Mouse (Mus musculus) myocyte (in vitro differentiated cells): Measurements from ENCODE around the gene Itpr2. TPM values are rescaled to one million over a fixed set of nuclear protein-coding genes. Genes with fewer than 3 reads are reported as not detected.

Source experiments
- H3K27me3 ChIP-seq: one replicate; pipeline ENCODE4 v1.6.1; 2011; ENCODE audit not compliant: control insufficient read depth, insufficient read depth, insufficient read length
- H3K36me3 ChIP-seq: one replicate; pipeline ENCODE4 v1.6.1; 2011; ENCODE audit not compliant: control insufficient read depth, insufficient read depth
- H3K4me2 ChIP-seq: one replicate; pipeline ENCODE4 v1.6.1; 2011; ENCODE audit warnings: low read depth, control low read depth
- H3K4me3 ChIP-seq: one replicate; pipeline ENCODE4 v1.5.1; 2011; ENCODE audit warnings: mild to moderate bottlenecking, control low read depth, moderate library complexity
- H3K79me2 ChIP-seq: one replicate; pipeline ENCODE4 v1.6.1; 2011; ENCODE audit not compliant: control insufficient read depth, insufficient read depth
- H3ac ChIP-seq: one replicate; pipeline ENCODE4 v1.6.1; 2011; ENCODE audit not compliant: control insufficient read depth, insufficient read length
- CEBPB ChIP-seq: IDR thresholded peaks from 2 replicates; pipeline ENCODE4 v1.6.1; 2011; ENCODE audit warnings: mild to moderate bottlenecking, moderate library complexity; ENCODE audit not compliant: poor library complexity, insufficient read depth, severe bottlenecking
- E2F4 ChIP-seq: IDR thresholded peaks from one replicate; pipeline ENCODE4 v1.6.1; 2011; ENCODE audit warnings: mild to moderate bottlenecking, control low read depth, moderate library complexity; ENCODE audit not compliant: insufficient read depth
- MAX ChIP-seq: IDR thresholded peaks from one replicate; pipeline ENCODE4 v1.6.1; 2011; ENCODE audit warnings: low read depth, mild to moderate bottlenecking, control low read depth
- MYOD1 ChIP-seq, 3 experiments: IDR thresholded peaks; one replicate each; pipeline ENCODE4 v1.6.1; 2011; ENCODE audit warnings: control low read depth in 2 of 3, low read depth in 2 of 3, mild to moderate bottlenecking in 2 of 3, moderate library complexity in 1 of 3; ENCODE audit not compliant: insufficient read length in 2 of 3, control insufficient read depth in 1 of 3
- MYOG ChIP-seq, 3 experiments: IDR thresholded peaks; one replicate each; pipeline ENCODE4 v1.6.1; 2011; ENCODE audit warnings: control low read depth in 2 of 3, low read depth in 2 of 3, mild to moderate bottlenecking in 2 of 3; ENCODE audit not compliant: insufficient read length in 2 of 3, control insufficient read depth in 1 of 3, insufficient read depth in 1 of 3
- POLR2A ChIP-seq: IDR thresholded peaks from one replicate; pipeline ENCODE4 v1.6.1; 2011; ENCODE audit warnings: low read depth, mild to moderate bottlenecking, control low read depth, moderate library complexity; ENCODE audit not compliant: insufficient read length
- POLR2AphosphoS2 ChIP-seq: IDR thresholded peaks from one replicate; pipeline ENCODE4 v1.6.1; 2011; ENCODE audit warnings: low read depth, control low read depth; ENCODE audit not compliant: insufficient read length
- REST ChIP-seq: IDR thresholded peaks from one replicate; pipeline ENCODE4 v1.6.1; 2011; ENCODE audit warnings: mild to moderate bottlenecking, control low read depth, moderate library complexity; ENCODE audit not compliant: insufficient read depth, insufficient read length
- SRF ChIP-seq: IDR thresholded peaks from one replicate; pipeline ENCODE4 v1.6.1; 2011; ENCODE audit warnings: low read depth; ENCODE audit not compliant: control insufficient read depth, insufficient read length
- TCF12 ChIP-seq: IDR thresholded peaks from one replicate; pipeline ENCODE4 v1.6.1; 2011; ENCODE audit warnings: mild to moderate bottlenecking, control low read depth; ENCODE audit not compliant: poor library complexity, insufficient read depth, severe bottlenecking
- TCF3 ChIP-seq: IDR thresholded peaks from one replicate; pipeline ENCODE4 v1.6.1; 2011; ENCODE audit warnings: low read depth, control low read depth; ENCODE audit not compliant: insufficient read length
- USF1 ChIP-seq: IDR thresholded peaks from one replicate; pipeline ENCODE4 v1.6.1; 2011; ENCODE audit warnings: low read depth, mild to moderate bottlenecking, control low read depth, moderate library complexity
- polyA plus RNA-seq: library from polyadenylated mRNA; unstranded; fragments of >200 nt; fragmentation: generic; extraction: Trizol; gene quantifications from one replicate; pipeline ENCODE4 v1.2.1, GENCODE M21; 2012; ENCODE audit warnings: missing spikeins

The Itpr2 gene
- polyA plus RNA-seq, 1 experiment: 4.7 TPM

DNA sequence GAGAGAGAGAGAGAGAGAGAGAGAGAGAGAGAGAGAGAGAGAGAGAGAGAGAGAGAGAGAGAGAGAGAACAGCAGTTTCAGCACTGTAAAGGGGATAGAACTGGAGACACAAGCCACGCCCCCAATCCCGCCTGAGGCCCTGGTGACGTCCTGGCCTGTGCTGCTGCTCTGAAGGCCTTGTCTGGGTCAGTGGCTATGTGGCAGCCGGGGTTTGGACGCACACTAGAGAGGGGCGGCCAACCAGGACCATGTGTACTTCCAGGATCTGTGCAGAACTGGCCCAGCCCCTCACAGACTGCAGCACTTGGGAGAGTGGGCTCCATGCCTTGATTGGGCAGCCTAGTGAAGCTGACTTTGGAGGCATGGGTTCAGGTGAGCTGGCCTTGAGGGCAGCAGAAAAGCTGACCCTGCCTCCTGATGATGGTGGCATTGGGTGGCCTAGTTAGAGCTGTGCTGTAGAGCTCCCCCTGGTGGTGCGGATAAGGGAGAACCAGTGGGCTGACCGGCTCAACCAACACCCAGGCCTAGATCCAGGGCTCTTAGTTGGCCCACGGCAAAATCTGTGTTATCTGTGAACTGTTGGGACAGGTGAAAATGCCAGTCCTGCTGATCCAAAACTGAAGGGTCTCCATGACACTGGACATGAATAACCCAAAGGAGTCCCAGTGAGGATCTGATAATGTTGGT is 72.2 kb downstream of the Itpr2 start:
- Histone ChIP-seq H3K27me3 (no peaks in the 10 kb centered on the region), H3K4me2 (no peak overlapping the region), H3ac (no peak overlapping the region), H3K79me2 (no peaks in the 10 kb centered on the region), H3K4me3 (no peak overlapping the region), H3K36me3 (no peaks in the 10 kb centered on the region)
- TF ChIP-seq MAX (no peak), TCF12 (no peak), MYOG (IDR thresholded peaks at IDR 0.05; ENCODE audit: control insufficient read depth in 1 of 3, insufficient read depth in 1 of 3, insufficient read length in 2 of 3, low read depth in 2 of 3) (no peak), CEBPB (no peak), USF1 (no peak), POLR2AphosphoS2 (no peak), SRF (no peak), E2F4 (no peak), REST (no peak), TCF3 (no peak), MYOD1 (IDR thresholded peaks at IDR 0.05; ENCODE audit: control insufficient read depth in 1 of 3, insufficient read length in 2 of 3, low read depth in 2 of 3) (no peak), POLR2A (no peak)

DNA sequence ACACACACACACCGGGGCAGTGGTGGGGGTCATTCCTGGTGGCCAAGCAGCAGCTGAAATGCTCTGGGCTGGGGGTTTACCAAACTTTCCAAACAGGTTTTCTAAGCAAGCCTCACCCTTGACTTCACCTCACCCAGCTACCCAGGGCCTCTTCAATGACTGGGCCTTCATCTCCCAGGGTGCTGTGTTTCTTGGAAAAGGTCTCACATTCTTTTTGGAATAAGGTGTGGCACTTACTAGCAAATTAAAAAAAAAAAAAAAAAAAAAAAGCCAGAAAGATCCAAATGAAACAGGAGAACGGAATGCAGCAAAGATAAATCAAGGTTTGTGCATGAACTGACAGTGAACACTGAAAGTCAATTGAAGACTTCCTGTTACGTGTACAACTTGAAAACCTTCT is 77.2 kb downstream of the Itpr2 start:
- Histone ChIP-seq H3K27me3 (no peaks in the 10 kb centered on the region), H3K4me2 (no peak overlapping the region), H3K4me3 (no peak overlapping the region), H3K79me2 (no peaks in the 10 kb centered on the region), H3K36me3 (no peaks in the 10 kb centered on the region), H3ac (no peak overlapping the region)
- TF ChIP-seq E2F4 (no peak), REST (no peak), MAX (no peak), MYOD1 (IDR thresholded peaks at IDR 0.05; ENCODE audit: control insufficient read depth in 1 of 3, insufficient read length in 2 of 3, low read depth in 2 of 3) (no peak), POLR2A (no peak), TCF3 (no peak), POLR2AphosphoS2 (no peak), CEBPB (no peak), MYOG (IDR thresholded peaks at IDR 0.05; ENCODE audit: control insufficient read depth in 1 of 3, insufficient read depth in 1 of 3, insufficient read length in 2 of 3, low read depth in 2 of 3) (no peak)

DNA sequence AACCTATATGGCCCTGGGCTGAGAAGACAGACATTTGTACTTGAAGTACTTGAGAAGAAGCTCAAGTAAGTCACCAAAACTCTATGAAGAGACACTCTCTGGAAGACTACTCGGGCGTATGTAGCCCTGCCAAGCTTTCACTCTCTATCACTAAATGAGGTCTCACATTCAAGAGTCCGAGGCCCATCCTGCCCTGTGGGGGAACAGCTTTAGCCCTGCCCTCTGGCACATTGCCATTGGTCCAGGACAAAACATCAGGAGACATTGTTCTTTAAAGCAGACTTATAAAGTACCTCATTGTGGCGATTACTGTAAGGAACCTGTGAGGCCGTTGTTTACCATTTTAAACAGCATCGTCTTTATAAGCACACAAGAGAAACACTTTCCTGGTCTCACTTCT is 77.7 kb downstream of the Itpr2 start:
- Histone ChIP-seq H3K79me2 (no peaks in the 10 kb centered on the region), H3K4me2 (no peak overlapping the region), H3ac (no peak overlapping the region), H3K4me3 (no peak overlapping the region), H3K27me3 (no peaks in the 10 kb centered on the region), H3K36me3 (no peaks in the 10 kb centered on the region)
- TF ChIP-seq REST (no peak), MYOG (IDR thresholded peaks at IDR 0.05; ENCODE audit: control insufficient read depth in 1 of 3, insufficient read depth in 1 of 3, insufficient read length in 2 of 3, low read depth in 2 of 3) (no peak), E2F4 (no peak), USF1 (no peak), MYOD1 (IDR thresholded peaks at IDR 0.05; ENCODE audit: control insufficient read depth in 1 of 3, insufficient read length in 2 of 3, low read depth in 2 of 3) (no peak), CEBPB (no peak), TCF12 (no peak), POLR2A (no peak), SRF (no peak), TCF3 (no peak), MAX (no peak), POLR2AphosphoS2 (no peak)

GRCm38 (mm10) chr6:146420718-146421117 is 81.3 kb downstream of the Itpr2 start:
- no peaks in the 10 kb centered on the region for H3K79me2 ChIP-seq
- no peaks in the 10 kb centered on the region for H3K27me3 ChIP-seq
- H3K4me2 ChIP-seq: no peak overlapping the region
- peaks cover 6% of the 10 kb centered on the region for H3K36me3 ChIP-seq
- TF ChIP-seq MYOG (IDR thresholded peaks at IDR 0.05; ENCODE audit: control insufficient read depth in 1 of 3, insufficient read depth in 1 of 3, insufficient read length in 2 of 3, low read depth in 2 of 3) (no peak), POLR2AphosphoS2 (no peak), MAX (no peak), TCF12 (no peak), SRF (no peak), REST (no peak), TCF3 (no peak), E2F4 (no peak), CEBPB (no peak), USF1 (no peak), POLR2A (no peak), MYOD1 (IDR thresholded peaks at IDR 0.05; ENCODE audit: control insufficient read depth in 1 of 3, insufficient read length in 2 of 3, low read depth in 2 of 3) (no peak)
- no peak overlapping the region for H3ac ChIP-seq
- H3K4me3 ChIP-seq: no peak overlapping the region
